Mouse (Mus musculus) heart, adult 2 months (tissue): Measurements from ENCODE around the gene Myl7.

Source experiments
- CTCF ChIP-seq: fragments of 200-600 bp; IDR thresholded peaks from 2 replicates; pipeline ENCODE4 v1.8.1; 2022; ENCODE audit warnings: antibody characterized with exemption, mild to moderate bottlenecking, moderate library complexity
- POLR2A ChIP-seq: fragments of 200-500 bp; IDR thresholded peaks from 2 replicates; pipeline ENCODE4 v1.6.1; 2011; ENCODE audit warnings: mild to moderate bottlenecking, low read depth, low read length, control low read depth; ENCODE audit not compliant: insufficient read depth

- no peak for TF ChIP-seq POLR2A
- no peak for TF ChIP-seq CTCF
These were observed 10.1 kb upstream of the Myl7 start for GRCm38 (mm10) chr11:5908642-5909041.
